Mouse (Mus musculus) kidney, postnatal 10 days (tissue): Measurements from ENCODE around the gene Tmem150b.
A peak's percentile ranks its signal among the peaks of the same experiment; 100 is the strongest.

Experiments used
- DNase-seq: peaks from one replicate; pipeline ENCODE4 v3.0.0; 2021; ENCODE audit warnings: mixed read lengths

Tmem150b gene

DNA sequence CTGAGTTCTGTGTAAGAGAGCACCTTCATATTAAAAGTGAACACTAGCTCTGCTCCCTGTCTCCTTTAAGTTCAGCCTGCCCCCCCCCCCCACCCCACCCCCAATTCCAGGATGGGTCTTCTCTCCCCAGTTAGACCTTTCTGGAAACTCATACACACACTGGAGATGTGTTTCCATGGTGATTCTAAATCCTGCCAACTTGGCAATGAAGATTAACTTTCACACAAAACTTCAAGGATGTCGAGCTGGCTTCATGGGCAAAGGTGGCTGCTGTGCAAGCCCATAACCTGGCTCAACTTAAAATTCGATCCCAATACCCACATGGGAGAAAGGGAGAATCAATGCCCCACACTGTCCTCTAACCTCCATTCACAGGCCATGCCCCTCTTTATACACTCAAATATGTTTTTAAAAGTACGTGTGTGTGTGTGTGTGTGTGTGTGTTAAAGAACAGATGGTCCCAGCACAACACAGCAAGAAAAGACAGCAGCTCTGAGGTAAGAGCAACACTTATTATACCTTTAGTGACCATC is 65.1 kb downstream of the Tmem150b start:
- no peak for DNase-seq

DNA sequence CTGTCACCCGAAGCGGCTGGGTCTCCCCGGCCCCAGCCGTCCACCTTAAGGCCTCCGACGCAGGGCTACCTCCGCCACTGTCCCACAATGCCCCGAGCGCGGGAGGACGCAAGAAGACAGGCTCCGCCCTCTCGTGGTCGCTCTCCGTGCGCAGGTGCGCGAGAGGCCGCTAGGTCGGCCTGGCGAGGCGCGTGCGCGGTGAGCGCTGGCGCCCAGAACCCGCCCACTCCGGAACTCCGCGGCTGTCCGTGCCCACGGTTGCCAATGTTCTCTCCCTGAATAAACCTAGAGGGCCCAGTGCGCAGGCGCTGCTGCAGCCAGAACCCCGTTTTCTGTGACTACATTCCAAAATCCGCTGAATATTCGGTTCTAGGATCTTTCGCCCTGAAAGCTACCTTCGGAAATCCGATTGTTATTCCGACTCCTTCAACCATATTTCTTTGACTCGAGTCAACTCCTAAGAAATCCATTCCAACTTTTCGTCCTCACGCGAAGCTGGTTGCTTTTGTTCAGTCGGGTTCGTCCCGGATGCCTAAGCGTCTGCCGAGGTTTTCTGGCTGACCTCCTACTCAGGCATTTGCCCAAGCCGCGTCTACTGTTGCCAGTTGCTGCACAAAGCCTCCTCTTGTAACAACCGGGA is 66.0 kb downstream of the Tmem150b start, which contains the start of gene Ppp6r1:
Gene Ppp6r1 (minus strand): TSS at position 108 of the 640 bp plus-strand sequence.
- DNase-seq, result peak; percentile 98

DNA sequence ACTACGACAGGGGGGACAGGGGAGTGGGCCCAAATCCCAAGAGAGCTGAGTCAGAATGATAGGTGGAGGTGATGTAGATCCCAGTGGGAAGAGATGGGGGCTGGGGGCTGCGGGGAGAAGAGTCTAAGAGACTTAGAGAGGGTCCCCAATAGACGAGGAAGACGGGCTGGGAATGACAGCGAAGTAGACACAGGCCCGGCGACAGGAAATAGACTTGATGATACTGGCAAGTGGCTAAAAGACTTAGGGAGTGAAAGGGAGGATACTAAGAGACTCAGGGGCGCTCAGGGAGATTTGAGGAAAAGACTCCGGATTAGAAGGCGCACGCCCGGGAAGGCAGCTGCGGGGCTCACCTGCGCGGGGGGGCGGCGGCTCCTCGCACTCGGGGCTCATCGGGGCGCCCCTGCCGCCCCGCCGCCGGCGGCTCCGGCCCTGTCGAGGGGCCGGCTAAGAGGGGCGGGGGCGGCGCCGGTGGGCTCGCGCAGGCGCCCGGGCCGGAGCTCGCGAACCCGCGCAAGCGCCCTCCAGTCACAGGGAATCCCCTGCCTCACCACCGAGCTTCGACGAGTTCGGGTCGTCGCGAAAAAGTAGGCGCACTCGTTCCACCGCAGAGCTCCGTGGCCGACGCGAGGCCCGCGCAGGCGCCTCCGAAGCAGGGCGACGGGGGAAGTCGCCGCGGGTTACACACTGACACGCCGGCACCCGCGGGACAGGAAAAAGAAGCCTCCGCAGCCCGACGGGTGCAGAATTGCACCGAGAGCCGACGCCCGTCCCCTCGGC is 66.7 kb downstream of the Tmem150b start:
- peak; percentile 72 for DNase-seq

DNA sequence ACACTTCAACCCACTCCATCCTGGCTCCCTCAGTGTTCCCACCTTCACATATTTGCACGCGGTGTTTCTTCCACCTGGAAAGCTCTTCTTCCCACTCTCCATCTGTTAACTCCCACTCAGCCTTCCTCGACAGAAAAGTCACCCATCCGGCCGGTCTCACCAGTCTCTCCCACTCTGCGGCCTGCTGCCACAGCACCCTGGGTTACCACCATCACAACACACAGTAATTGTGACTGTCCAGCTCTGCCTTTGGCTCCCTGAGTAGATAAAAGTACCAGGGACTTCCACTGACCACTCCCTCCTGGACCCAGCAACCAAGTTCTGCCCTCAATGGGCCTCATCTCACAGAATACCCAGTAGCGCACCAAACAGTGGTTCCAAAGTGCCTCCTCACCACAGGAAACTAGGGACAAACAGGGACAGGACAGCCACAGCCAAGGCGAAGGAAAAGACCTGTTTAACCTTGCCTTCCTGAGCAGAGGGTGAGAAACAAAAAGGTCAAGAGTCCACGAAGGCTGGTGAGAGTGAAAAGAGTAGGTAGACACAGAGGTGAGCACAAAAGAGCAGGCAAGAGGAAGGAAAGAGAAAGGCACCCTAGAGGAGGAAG is 67.4 kb downstream of the Tmem150b start:
- no peak for DNase-seq
